Mouse (Mus musculus) ES-E14 (cell line): ENCODE measurements around the gene Foxp1.

Experiments
- CHD2 ChIP-seq: IDR thresholded peaks from 2 replicates; pipeline ENCODE4 v1.6.1; 2014; ENCODE audit warnings: mild to moderate bottlenecking, low read depth, low read length, inconsistent platforms
- ZC3H11A ChIP-seq: IDR thresholded peaks from 2 replicates; pipeline ENCODE4 v1.6.1; 2012; ENCODE audit warnings: low read depth, mild to moderate bottlenecking, inconsistent platforms, low read length, borderline replicate concordance

GRCm38 (mm10) chr6:99261737-99262130 lies 260.8 kb downstream of the Foxp1 start:
- no peak for TF ChIP-seq ZC3H11A
- TF ChIP-seq CHD2: no peak
